Mouse (Mus musculus) liver, embryonic 13.5 days (tissue): ENCODE data around the gene Hpd. TPM values are rescaled to one million over a fixed set of nuclear protein-coding genes. Genes with fewer than 3 reads are reported as not detected.
"Not testable (repeated sequence)": the region's sequence is repeated elsewhere in the genome, so short reads cannot be mapped to it uniquely, and the experiment has no call there.

Experiments
- ATAC-seq: fragments of 200-750 bp; cut with Nextera tagmentation; 2 replicates; pipeline ENCODE4 v1.8.0; 2017; ENCODE audit warnings: low read depth, mild to moderate bottlenecking, moderate number of reproducible peaks, moderate library complexity
- DNase-seq: peaks from one replicate; pipeline ENCODE4 v3.0.0; 2022
- H3K27ac ChIP-seq: fragments of 300-500 bp; sonication (generic); 2 replicates; pipeline ENCODE4 v1.5.1; 2015; ENCODE audit warnings: moderate library complexity, mild to moderate bottlenecking, inconsistent platforms
- H3K27me3 ChIP-seq: fragments of 300-500 bp; sonication (generic); 2 replicates; pipeline ENCODE4 v1.6.1; 2015; ENCODE audit warnings: mild to moderate bottlenecking, inconsistent platforms
- H3K36me3 ChIP-seq: fragments of 300-500 bp; sonication (generic); 2 replicates; pipeline ENCODE4 v1.6.1; 2015; ENCODE audit warnings: mild to moderate bottlenecking, inconsistent platforms
- H3K4me1 ChIP-seq: fragments of 300-500 bp; sonication (generic); replicated peaks from 2 replicates; pipeline ENCODE4 v1.6.1; 2015; ENCODE audit warnings: inconsistent platforms
- H3K4me2 ChIP-seq: fragments of 300-500 bp; sonication (generic); 2 replicates; pipeline ENCODE4 v1.6.1; 2015; ENCODE audit warnings: inconsistent platforms, mild to moderate bottlenecking, moderate library complexity
- H3K4me3 ChIP-seq: fragments of 300-500 bp; sonication (generic); replicated peaks from 2 replicates; pipeline ENCODE4 v1.5.1; 2015; ENCODE audit warnings: mild to moderate bottlenecking, inconsistent platforms
- H3K9ac ChIP-seq: fragments of 300-500 bp; sonication (generic); 2 replicates; pipeline ENCODE4 v1.6.1; 2015; ENCODE audit warnings: mild to moderate bottlenecking, inconsistent platforms
- H3K9me3 ChIP-seq: fragments of 300-500 bp; sonication (generic); replicated peaks from 2 replicates; pipeline ENCODE4 v1.6.1; 2016; ENCODE audit warnings: inconsistent platforms
- WGBS: fragments of 180-500 bp; shearing (Covaris S2); methylation state at CpG from one replicate; pipeline ENCODE4 v1.1.7; 2015; ENCODE audit not compliant: insufficient replicate concordance; 5-methylcytosine and 5-hydroxymethylcytosine counted together
- polyA plus RNA-seq: library from polyadenylated mRNA; unstranded; fragments of >200 nt; fragmentation: Nextera tagmentation; extraction: Ambion mirVana; gene quantifications from 2 replicates; pipeline ENCODE4 v1.2.1, GENCODE M21; 2015

Hpd gene
- polyA plus RNA-seq, 1 experiment from 2014 or later = 12.4 TPM

- H3K27ac ChIP-seq = peak overlapping the region; percentile 94
- peaks cover 31% of the 10 kb centered on the region for H3K4me1 ChIP-seq
- no peak overlapping the region for H3K4me3 ChIP-seq
- no peaks in the 10 kb centered on the region for H3K36me3 ChIP-seq
- peak; percentile 52; the same call in 1 of the 2 replicates for ATAC-seq
- no peaks in the 10 kb centered on the region for H3K27me3 ChIP-seq
- DNase-seq = no peak
- 49% methylated on average over 5 of the region's 5 CpGs for WGBS
- H3K9ac ChIP-seq = peak overlapping the region; percentile 42
- peak overlapping the region; percentile 31 for H3K4me2 ChIP-seq
- no peaks in the 10 kb centered on the region for H3K9me3 ChIP-seq
These were observed 19.5 kb upstream of the Hpd start for GRCm38 (mm10) chr5:123201987-123202386.

DNA sequence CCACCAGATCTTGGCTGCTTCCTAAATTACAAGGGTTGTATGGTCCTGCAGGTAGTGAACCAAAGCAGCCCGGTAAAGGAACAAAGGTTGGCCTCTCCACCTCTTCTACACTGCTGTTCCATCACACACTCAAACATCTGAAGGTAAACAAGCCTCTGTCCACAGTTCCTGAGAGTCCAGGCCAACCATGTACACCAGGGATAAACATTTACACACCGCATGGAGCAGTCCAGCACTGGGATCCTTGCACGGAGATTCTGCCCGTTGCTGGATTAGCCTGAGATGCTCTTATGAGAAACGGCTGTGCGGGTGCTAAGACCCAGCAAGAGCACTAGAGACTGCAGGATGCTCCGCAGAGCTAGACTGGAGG, 19.0 kb upstream of the Hpd start:
- H3K27me3 ChIP-seq = no peaks in the 10 kb centered on the region
- peak; percentile 64 for ATAC-seq
- H3K9ac ChIP-seq = peak overlapping the region; percentile 42
- H3K4me2 ChIP-seq = peak overlapping the region; percentile 31
- H3K4me3 ChIP-seq = no peak overlapping the region
- DNase-seq = no peak
- 69% methylated on average over 7 of the region's 7 CpGs for WGBS
- H3K36me3 ChIP-seq = no peaks in the 10 kb centered on the region
- H3K27ac ChIP-seq = peak overlapping the region; percentile 94
- peaks cover 31% of the 10 kb centered on the region for H3K4me1 ChIP-seq
- no peaks in the 10 kb centered on the region for H3K9me3 ChIP-seq

GRCm38 (mm10) chr5:123200816-123201522, 18.4 kb upstream of the Hpd start:
- peak overlapping the region; percentile 94 for H3K27ac ChIP-seq
- H3K4me1 ChIP-seq = peaks cover 35% of the 10 kb centered on the region
- peak overlapping the region; percentile 42 for H3K4me2 ChIP-seq
- H3K27me3 ChIP-seq, DNase-seq, H3K4me3 ChIP-seq, H3K9me3 ChIP-seq, H3K36me3 ChIP-seq: not testable (repeated sequence)
- WGBS = 41% methylated on average over 6 of the region's 7 CpGs
- peak; percentile 82 for ATAC-seq
- peak overlapping the region; percentile 49 for H3K9ac ChIP-seq

GRCm38 (mm10) chr5:123198523-123198922, 16.0 kb upstream of the Hpd start:
- Histone ChIP-seq H3K9me3 (no peaks in the 10 kb centered on the region), H3K27ac (peak overlapping the region; percentile 73), H3K4me2 (no peak overlapping the region), H3K9ac (no peak overlapping the region), H3K27me3 (no peaks in the 10 kb centered on the region), H3K4me3 (no peak overlapping the region), H3K36me3 (no peaks in the 10 kb centered on the region), H3K4me1 (peaks cover 60% of the 10 kb centered on the region)
- ATAC-seq (no peak), DNase-seq (no peak)
- WGBS = 86% methylated on average over 4 of the region's 4 CpGs

DNA sequence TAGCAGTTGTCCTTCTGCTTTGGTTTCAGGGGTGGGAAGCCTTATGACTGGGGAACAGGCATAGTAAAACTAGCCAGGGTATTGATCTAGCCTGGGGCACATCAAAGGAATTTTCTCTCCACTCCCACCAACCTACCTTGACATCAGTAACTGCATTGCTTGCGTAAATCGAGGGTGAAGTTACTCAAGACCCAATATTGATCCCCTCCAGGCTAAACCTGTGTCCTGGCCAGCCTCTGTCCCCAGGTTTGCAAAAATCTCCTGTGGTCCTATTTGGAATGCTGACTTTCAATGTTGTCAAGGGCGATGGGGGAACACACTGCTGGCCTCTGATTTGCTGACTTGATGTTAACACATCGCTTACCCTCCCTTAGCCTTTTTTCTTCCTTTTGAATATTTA, 14.2 kb upstream of the Hpd start:
- Histone ChIP-seq H3K27ac (peak overlapping the region; percentile 73), H3K9ac (no peak overlapping the region), H3K4me1 (peaks cover 69% of the 10 kb centered on the region), H3K4me2 (no peak overlapping the region), H3K27me3 (no peaks in the 10 kb centered on the region), H3K9me3 (no peaks in the 10 kb centered on the region), H3K36me3 (no peaks in the 10 kb centered on the region), H3K4me3 (no peak overlapping the region)
- WGBS = 59% methylated on average over 4 of the region's 4 CpGs
- ATAC-seq = peak; percentile 16; the same call in 1 of the 2 replicates
- no peak for DNase-seq

DNA sequence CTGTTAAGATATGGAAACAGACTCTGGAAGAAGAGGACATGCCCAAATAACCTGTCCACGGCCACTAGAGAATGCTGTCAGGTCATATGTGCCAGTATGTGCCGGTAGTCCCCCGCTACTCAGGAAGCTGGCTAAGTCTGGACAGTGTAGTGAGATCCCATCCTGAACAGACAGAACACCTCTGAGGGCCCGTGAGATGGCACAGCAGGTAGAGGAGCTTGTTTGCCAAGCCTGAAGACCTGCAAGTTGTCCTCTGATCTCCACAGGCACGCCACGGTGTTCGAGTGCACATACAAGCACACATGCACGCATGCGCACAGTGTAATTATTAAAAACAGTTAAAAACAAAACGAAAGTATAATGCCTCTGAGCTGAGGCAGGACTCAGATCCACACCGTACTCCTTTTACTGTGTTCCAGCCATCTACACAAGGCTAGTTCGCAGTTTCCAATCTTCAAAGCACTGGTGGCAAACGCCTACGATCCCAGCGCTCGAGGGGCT, 13.0 kb upstream of the Hpd start:
- 82% methylated on average over 16 of the region's 16 CpGs for WGBS
- Histone ChIP-seq H3K4me1 (peaks cover 68% of the 10 kb centered on the region), H3K27me3 (no peaks in the 10 kb centered on the region), H3K36me3 (no peaks in the 10 kb centered on the region), H3K27ac (peak overlapping the region; percentile 93), H3K4me3 (no peak overlapping the region), H3K4me2 (peak overlapping the region; percentile 12; the same call in 1 of the 2 replicates), H3K9ac (peak overlapping the region; percentile 23; the same call in 1 of the 2 replicates), H3K9me3 (no peaks in the 10 kb centered on the region)
- ATAC-seq (no peak), DNase-seq (no peak)

DNA sequence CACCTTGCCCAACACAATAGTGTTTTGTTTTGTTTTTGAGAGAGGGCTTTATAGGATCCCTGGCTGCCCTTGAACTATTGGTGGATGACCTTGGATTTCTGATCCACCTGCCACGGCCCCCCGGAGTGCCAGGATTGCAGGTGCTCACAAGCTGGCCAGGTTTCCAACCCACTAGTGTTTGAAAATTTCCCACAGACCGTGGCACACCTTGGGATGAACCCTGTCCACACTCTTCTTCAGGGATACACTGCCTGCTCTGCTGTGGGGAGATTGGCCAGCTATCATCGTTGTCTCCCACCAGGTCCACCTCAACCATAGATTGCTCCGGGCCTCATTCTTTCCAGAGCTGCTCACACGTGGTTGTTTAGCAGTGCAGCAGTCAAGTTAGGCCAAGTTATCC, 12.3 kb upstream of the Hpd start:
- ATAC-seq (no peak), DNase-seq (no peak)
- Histone ChIP-seq H3K27me3 (no peaks in the 10 kb centered on the region), H3K4me3 (no peak overlapping the region), H3K27ac (peak overlapping the region; percentile 93), H3K9me3 (no peaks in the 10 kb centered on the region), H3K9ac (0 out of 2 replicates have a peak overlapping the region, but pooled peaks have one; percentile 62), H3K4me2 (no peak overlapping the region), H3K4me1 (peaks cover 61% of the 10 kb centered on the region), H3K36me3 (no peaks in the 10 kb centered on the region)
- 74% methylated on average over 6 of the region's 6 CpGs for WGBS

DNA sequence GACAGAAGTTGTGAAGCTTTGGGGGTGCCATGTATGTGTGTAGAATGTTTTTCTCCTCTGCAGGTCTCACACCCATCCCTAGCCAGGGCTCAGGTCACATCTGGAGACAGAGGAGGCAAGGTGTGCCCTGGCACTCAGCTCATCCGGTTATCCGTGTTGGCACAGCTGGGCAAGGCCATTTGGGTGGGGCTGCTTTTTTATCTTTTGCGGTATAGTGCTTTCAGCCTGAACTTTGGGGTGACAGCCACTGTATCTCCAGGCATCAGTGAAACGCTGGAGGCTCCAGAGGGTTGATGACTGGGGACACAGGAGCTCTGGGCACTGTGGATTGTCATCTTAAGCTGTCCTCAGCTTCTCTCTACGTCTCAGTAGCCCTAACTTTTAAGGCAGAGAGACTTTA, 10.9 kb upstream of the Hpd start:
- peak; percentile 95 for ATAC-seq
- Histone ChIP-seq H3K4me3 (peak overlapping the region; percentile 21; the same call in 1 of the 2 replicates), H3K27me3 (no peaks in the 10 kb centered on the region), H3K9me3 (no peaks in the 10 kb centered on the region), H3K36me3 (no peaks in the 10 kb centered on the region), H3K4me1 (peaks cover 57% of the 10 kb centered on the region), H3K27ac (peak overlapping the region; percentile 93), H3K4me2 (peak overlapping the region; percentile 56), H3K9ac (peak overlapping the region; percentile 62)
- DNase-seq = peak; percentile 75
- 20% methylated on average over 5 of the region's 5 CpGs for WGBS

GRCm38 (mm10) chr5:123192606-123193150, 10.2 kb upstream of the Hpd start:
- peak overlapping the region; percentile 93 for H3K27ac ChIP-seq
- H3K4me2 ChIP-seq = peak overlapping the region; percentile 56
- H3K4me1 ChIP-seq = peaks cover 55% of the 10 kb centered on the region

DNA sequence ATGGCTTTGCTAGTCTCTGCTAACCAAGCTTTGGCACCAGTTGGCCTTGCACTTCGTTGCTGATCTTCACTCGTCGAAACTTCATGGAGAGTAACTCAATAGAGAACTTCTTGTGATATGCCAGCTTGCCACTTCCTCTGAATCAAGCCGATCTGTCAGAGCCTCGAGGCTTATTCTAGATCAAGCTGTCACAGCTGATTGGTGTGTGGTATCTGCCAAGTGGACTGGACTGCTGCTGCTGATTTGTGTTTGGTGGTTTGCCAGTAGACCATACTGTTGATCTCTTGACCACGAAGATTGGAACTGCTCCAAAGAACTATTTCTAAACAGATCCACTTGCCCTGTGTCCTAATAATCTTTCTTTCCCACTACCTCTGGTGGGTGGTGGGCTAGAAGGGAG, 8.9 kb upstream of the Hpd start:
- WGBS = 38% methylated on average over 6 of the region's 6 CpGs
- no peak overlapping the region for H3K9ac ChIP-seq
- H3K27me3 ChIP-seq = no peaks in the 10 kb centered on the region
- no peak for ATAC-seq
- H3K36me3 ChIP-seq = no peaks in the 10 kb centered on the region
- H3K4me2 ChIP-seq = no peak overlapping the region
- DNase-seq = no peak
- peaks cover 55% of the 10 kb centered on the region for H3K4me1 ChIP-seq
- no peak overlapping the region for H3K4me3 ChIP-seq
- H3K27ac ChIP-seq = peak overlapping the region; percentile 93
- no peaks in the 10 kb centered on the region for H3K9me3 ChIP-seq

More at GRCm38 (mm10) chr5:123192606-123193150, 10.2 kb upstream of the Hpd start:
- ATAC-seq (no peak), DNase-seq (no peak)
- Histone ChIP-seq H3K27me3 (no peaks in the 10 kb centered on the region), H3K36me3 (no peaks in the 10 kb centered on the region), H3K9me3 (no peaks in the 10 kb centered on the region), H3K9ac (peak overlapping the region; percentile 62; the same call in 1 of the 2 replicates), H3K4me3 (no peak overlapping the region)
- WGBS = 58% methylated on average over 9 of the region's 9 CpGs

DNA sequence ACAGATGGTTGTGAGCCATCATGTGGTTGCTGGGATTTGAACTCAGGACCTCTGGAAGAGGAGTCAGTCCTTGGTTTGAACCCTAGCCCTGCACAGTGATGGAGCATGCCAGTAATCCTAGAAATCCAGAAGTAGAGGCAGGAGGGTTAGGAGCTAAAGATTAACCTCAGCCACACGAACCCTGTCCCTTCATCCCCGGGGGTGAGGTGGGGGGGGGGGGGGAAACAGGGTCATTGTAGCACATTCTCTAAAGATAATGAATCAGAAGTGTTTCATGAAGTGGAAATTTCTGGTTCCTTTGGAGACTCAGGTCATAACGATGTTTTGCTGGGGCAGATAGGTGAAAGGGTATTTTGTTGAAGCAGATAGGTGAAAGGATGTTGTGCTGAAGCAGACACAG, 8.4 kb upstream of the Hpd start:
- Histone ChIP-seq H3K36me3 (no peaks in the 10 kb centered on the region), H3K27me3 (no peaks in the 10 kb centered on the region), H3K4me1 (peaks cover 50% of the 10 kb centered on the region), H3K4me3 (no peak overlapping the region), H3K9me3 (no peaks in the 10 kb centered on the region), H3K4me2 (no peak overlapping the region), H3K9ac (no peak overlapping the region), H3K27ac (peak overlapping the region; percentile 55; the same call in 1 of the 2 replicates)
- WGBS = 58% methylated on average over 3 of the region's 3 CpGs
- ATAC-seq (no peak), DNase-seq (no peak)
